Mouse (Mus musculus): ENCODE data around the gene Arhgef33. TPM values are rescaled to one million over a fixed set of nuclear protein-coding genes. Genes with fewer than 3 reads are reported as not detected.
A peak's percentile ranks its signal among the peaks of the same experiment; 100 is the strongest.
"Not testable (repeated sequence)": the region's sequence is repeated elsewhere in the genome, so short reads cannot be mapped to it uniquely, and the experiment has no call there.

Arhgef33 gene
- polyA plus RNA-seq (2015; fragmentation: Nextera tagmentation; extraction: Ambion mirVana) = 0.23 and 0.32 TPM in 2 replicates

GRCm38 (mm10) chr17:80307251-80307650 lies at the start of gene Arhgef33:
TSS of gene Arhgef33 (plus strand) at chr17:80307407.
- Histone ChIP-seq H3K36me3 (ENCODE audit: control insufficient read depth, insufficient read depth) (no peaks in the 10 kb centered on the region), H3K27ac (ENCODE audit: low read length) (no peak within 1 kb of the TSS), H3K9me3 (replicated peaks; ENCODE audit: control insufficient read depth, low read length) (no peaks in the 10 kb centered on the region), H3K4me3 (ENCODE audit: low read depth, low read length) (no peak within 1 kb of the TSS), H3K4me1 (ENCODE audit: control insufficient read depth, low read depth, low read length) (no peaks in the 10 kb centered on the region), H3K4me2 (ENCODE audit: low read depth, low read length) (no peak within 1 kb of the TSS), H3K9ac (ENCODE audit: low read depth, low read length) (no peak within 1 kb of the TSS), H3K27me3 (ENCODE audit: control insufficient read depth, insufficient read depth, low read depth, low read length) (no peaks in the 10 kb centered on the region)
- 32% methylated on average over 1 of the region's 1 CpGs for WGBS (ENCODE audit: insufficient replicate concordance)
- no peak for ATAC-seq (ENCODE audit: low read depth)

DNA sequence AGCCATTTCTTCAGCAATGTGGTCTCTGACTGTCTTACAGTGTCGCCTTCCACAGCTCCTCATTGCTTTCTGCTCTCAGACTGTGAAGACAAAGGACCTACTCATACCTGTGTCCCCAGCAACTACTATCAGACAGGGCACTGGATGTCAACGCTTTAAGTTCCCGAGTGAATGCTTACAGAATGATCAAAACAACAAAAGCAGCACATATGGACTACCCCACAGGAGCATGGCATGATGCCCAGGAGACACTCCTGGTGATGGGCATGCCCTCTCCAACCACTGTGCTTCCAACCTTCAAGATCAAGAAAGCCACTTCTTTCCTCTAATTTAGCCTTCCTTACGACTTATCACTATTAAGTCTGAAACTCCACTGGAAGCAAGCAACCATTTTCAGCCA lies 40.1 kb upstream of the Arhgef33 start:
- H3K4me1 ChIP-seq (ENCODE audit: control insufficient read depth, low read depth, low read length) = no peaks in the 10 kb centered on the region
- no peak overlapping the region for H3K4me3 ChIP-seq (ENCODE audit: low read depth, low read length)
- H3K4me2 ChIP-seq (ENCODE audit: low read depth, low read length) = no peak overlapping the region
- ATAC-seq (ENCODE audit: low read depth) = no peak
- H3K27ac ChIP-seq (ENCODE audit: low read length) = no peak overlapping the region
- 76% methylated on average over 4 of the region's 4 CpGs for WGBS (ENCODE audit: insufficient replicate concordance)
- no peaks in the 10 kb centered on the region for H3K9me3 ChIP-seq (replicated peaks; ENCODE audit: control insufficient read depth, low read length)
- H3K9ac ChIP-seq (ENCODE audit: low read depth, low read length) = no peak overlapping the region
- peaks cover 6% of the 10 kb centered on the region; the same call in 1 of the 2 replicates for H3K36me3 ChIP-seq (ENCODE audit: control insufficient read depth, insufficient read depth)
- no peaks in the 10 kb centered on the region for H3K27me3 ChIP-seq (ENCODE audit: control insufficient read depth, insufficient read depth, low read depth, low read length)

- no peak overlapping the region for H3K27ac ChIP-seq (ENCODE audit: low read length)
- no peak overlapping the region for H3K4me3 ChIP-seq (ENCODE audit: low read depth, low read length)
- ATAC-seq (ENCODE audit: low read depth) = no peak
- 83% methylated on average over 3 of the region's 3 CpGs for WGBS (ENCODE audit: insufficient replicate concordance)
- H3K9me3 ChIP-seq (replicated peaks; ENCODE audit: control insufficient read depth, low read length) = no peaks in the 10 kb centered on the region
- H3K4me1 ChIP-seq (ENCODE audit: control insufficient read depth, low read depth, low read length) = no peaks in the 10 kb centered on the region
- no peak overlapping the region for H3K4me2 ChIP-seq (ENCODE audit: low read depth, low read length)
- H3K9ac ChIP-seq (ENCODE audit: low read depth, low read length) = no peak overlapping the region
- no peaks in the 10 kb centered on the region for H3K27me3 ChIP-seq (ENCODE audit: control insufficient read depth, insufficient read depth, low read depth, low read length)
- H3K36me3 ChIP-seq (ENCODE audit: control insufficient read depth, insufficient read depth) = peaks cover 6% of the 10 kb centered on the region; the same call in 1 of the 2 replicates
These were observed 39.1 kb upstream of the Arhgef33 start for GRCm38 (mm10) chr17:80268151-80268550.

DNA sequence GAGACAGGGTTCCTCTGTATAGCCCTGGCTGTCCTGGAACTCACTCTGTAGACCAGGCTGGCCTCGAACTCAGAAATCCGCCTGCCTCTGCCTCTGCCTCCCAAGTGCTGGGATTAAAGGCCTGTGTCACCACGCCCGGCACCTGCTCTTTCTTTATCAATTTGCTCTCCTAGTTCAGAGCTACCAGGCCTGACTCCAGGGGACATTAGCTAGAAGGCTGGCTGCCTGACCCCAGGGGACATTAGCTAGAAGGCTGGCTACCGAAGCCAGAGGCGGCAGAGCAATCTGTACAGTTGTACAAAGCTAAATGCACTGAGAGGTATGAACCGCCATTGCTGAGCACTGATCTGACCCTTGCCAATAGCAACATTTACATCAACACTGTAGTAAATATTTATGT lies 36.6 kb upstream of the Arhgef33 start:
- WGBS (ENCODE audit: insufficient replicate concordance) = 84% methylated on average over 7 of the region's 7 CpGs
- ATAC-seq (ENCODE audit: low read depth) = not testable (repeated sequence)

GRCm38 (mm10) chr17:80278255-80278654 lies 29.0 kb upstream of the Arhgef33 start:
- no peak overlapping the region for H3K4me2 ChIP-seq (ENCODE audit: low read depth, low read length)
- 64% methylated on average over 4 of the region's 4 CpGs for WGBS (ENCODE audit: insufficient replicate concordance)
- no peaks in the 10 kb centered on the region for H3K27me3 ChIP-seq (ENCODE audit: control insufficient read depth, insufficient read depth, low read depth, low read length)
- H3K27ac ChIP-seq (ENCODE audit: low read length) = no peak overlapping the region
- H3K4me1 ChIP-seq (ENCODE audit: control insufficient read depth, low read depth, low read length) = no peaks in the 10 kb centered on the region
- peak; percentile 56 for ATAC-seq (ENCODE audit: low read depth)
- no peak overlapping the region for H3K4me3 ChIP-seq (ENCODE audit: low read depth, low read length)
- H3K36me3 ChIP-seq (ENCODE audit: control insufficient read depth, insufficient read depth) = no peaks in the 10 kb centered on the region; the same call in 1 of the 2 replicates
- no peaks in the 10 kb centered on the region for H3K9me3 ChIP-seq (replicated peaks; ENCODE audit: control insufficient read depth, low read length)
- H3K9ac ChIP-seq (ENCODE audit: low read depth, low read length) = no peak overlapping the region

More for the DNA sequence above, 36.6 kb upstream of the Arhgef33 start:
- not testable (repeated sequence) for H3K4me2 ChIP-seq (ENCODE audit: low read depth, low read length); H3K4me3 ChIP-seq (ENCODE audit: low read depth, low read length); H3K27me3 ChIP-seq (ENCODE audit: control insufficient read depth, insufficient read depth, low read depth, low read length); H3K9me3 ChIP-seq (replicated peaks; ENCODE audit: control insufficient read depth, low read length); H3K36me3 ChIP-seq (ENCODE audit: control insufficient read depth, insufficient read depth); H3K27ac ChIP-seq (ENCODE audit: low read length); H3K4me1 ChIP-seq (ENCODE audit: control insufficient read depth, low read depth, low read length); H3K9ac ChIP-seq (ENCODE audit: low read depth, low read length)

DNA sequence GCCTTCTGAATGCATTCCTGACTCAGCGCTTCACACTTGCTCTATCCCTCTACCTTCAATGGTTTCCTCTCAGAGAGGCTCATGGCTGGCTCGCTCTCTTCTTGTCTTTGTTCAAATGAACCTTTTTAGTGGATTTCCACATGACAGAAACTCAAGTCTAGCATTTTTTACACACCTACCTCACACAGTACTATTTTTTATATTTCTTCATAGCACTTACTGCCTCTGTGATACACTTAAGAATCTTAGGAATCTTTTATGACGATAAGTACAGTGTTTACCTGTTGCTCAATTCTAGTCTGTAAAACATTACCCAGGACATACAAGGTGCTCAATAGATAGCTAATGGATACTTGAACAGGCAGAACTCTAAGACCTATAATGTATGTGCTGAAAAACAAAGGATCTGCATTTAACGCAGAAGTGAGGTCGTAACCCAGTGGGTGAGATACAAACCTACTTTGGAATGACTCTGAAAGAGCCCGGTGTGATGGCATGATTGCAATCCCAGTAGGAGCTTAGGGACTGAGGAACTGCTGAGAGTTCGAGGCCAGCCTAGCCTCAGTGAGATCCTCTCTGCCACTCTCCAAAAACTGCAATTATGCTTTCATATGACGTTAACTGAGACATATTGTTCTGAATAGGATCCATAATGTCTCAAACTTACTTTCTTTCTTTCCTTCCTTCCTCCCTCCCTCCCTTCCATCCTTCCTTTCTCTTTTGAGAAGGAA lies 27.7 kb upstream of the Arhgef33 start:
- 75% methylated on average over 8 of the region's 8 CpGs for WGBS (ENCODE audit: insufficient replicate concordance)
- Histone ChIP-seq H3K4me1 (ENCODE audit: control insufficient read depth, low read depth, low read length) (no peaks in the 10 kb centered on the region), H3K36me3 (ENCODE audit: control insufficient read depth, insufficient read depth) (no peaks in the 10 kb centered on the region), H3K27me3 (ENCODE audit: control insufficient read depth, insufficient read depth, low read depth, low read length) (no peaks in the 10 kb centered on the region), H3K9me3 (replicated peaks; ENCODE audit: control insufficient read depth, low read length) (no peaks in the 10 kb centered on the region), H3K4me3 (ENCODE audit: low read depth, low read length) (no peak overlapping the region), H3K9ac (ENCODE audit: low read depth, low read length) (no peak overlapping the region), H3K27ac (ENCODE audit: low read length) (peak overlapping the region; percentile 36), H3K4me2 (ENCODE audit: low read depth, low read length) (no peak overlapping the region)
- ATAC-seq (ENCODE audit: low read depth) = peak; percentile 47

DNA sequence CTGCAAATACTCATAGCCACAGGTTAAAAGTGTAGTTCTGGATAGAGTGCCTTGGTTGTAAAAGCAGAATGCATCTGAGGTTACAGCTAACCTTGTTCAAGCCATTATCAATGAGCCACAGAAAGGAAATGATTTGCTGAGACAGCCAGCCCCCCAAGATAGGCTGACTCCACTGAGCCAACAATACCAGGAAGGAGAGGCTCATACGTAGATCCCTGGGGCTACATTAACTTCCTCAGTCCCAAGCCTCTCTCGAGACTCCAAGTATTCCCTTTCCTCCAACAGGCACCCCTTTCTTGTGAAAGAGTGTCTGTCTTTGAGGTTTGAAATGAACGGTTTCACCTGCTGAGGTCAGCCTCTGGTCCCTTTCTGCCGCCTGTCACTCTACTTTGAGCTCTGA lies 22.8 kb upstream of the Arhgef33 start:
- H3K4me3 ChIP-seq (ENCODE audit: low read depth, low read length) = no peak overlapping the region
- H3K4me2 ChIP-seq (ENCODE audit: low read depth, low read length) = no peak overlapping the region
- H3K4me1 ChIP-seq (ENCODE audit: control insufficient read depth, low read depth, low read length) = peaks cover 15% of the 10 kb centered on the region
- H3K36me3 ChIP-seq (ENCODE audit: control insufficient read depth, insufficient read depth) = no peaks in the 10 kb centered on the region
- no peak overlapping the region for H3K9ac ChIP-seq (ENCODE audit: low read depth, low read length)
- no peaks in the 10 kb centered on the region for H3K9me3 ChIP-seq (replicated peaks; ENCODE audit: control insufficient read depth, low read length)
- WGBS (ENCODE audit: insufficient replicate concordance) = 37% methylated on average over 4 of the region's 4 CpGs
- H3K27ac ChIP-seq (ENCODE audit: low read length) = no peak overlapping the region
- H3K27me3 ChIP-seq (ENCODE audit: control insufficient read depth, insufficient read depth, low read depth, low read length) = no peaks in the 10 kb centered on the region
- ATAC-seq (ENCODE audit: low read depth) = 0 out of 2 replicates have a peak, but pooled peaks have one; percentile 13

DNA sequence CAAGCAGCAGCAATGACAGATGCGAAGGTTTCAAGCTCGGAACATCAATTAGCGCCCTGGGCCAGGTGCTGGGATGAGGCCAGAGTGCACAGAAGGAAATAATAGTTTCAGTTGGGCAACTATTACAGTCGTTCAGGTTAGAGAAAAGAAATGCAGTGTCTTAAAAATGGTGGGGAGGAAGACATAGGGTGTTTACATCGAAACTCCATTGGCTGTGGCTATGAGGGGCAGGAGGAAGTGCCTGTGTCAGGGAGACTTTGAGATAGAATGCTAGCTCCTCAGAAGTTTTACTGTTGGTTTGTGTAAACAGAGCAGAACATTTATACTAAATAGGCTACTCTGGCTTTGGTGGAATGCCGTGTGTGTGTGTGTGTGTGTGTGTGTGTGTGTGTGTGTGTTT lies 19.2 kb upstream of the Arhgef33 start:
- H3K4me1 ChIP-seq (ENCODE audit: control insufficient read depth, low read depth, low read length) = peaks cover 17% of the 10 kb centered on the region
- no peak overlapping the region for H3K9ac ChIP-seq (ENCODE audit: low read depth, low read length)
- no peaks in the 10 kb centered on the region for H3K9me3 ChIP-seq (replicated peaks; ENCODE audit: control insufficient read depth, low read length)
- H3K4me2 ChIP-seq (ENCODE audit: low read depth, low read length) = no peak overlapping the region
- H3K27me3 ChIP-seq (ENCODE audit: control insufficient read depth, insufficient read depth, low read depth, low read length) = no peaks in the 10 kb centered on the region
- H3K36me3 ChIP-seq (ENCODE audit: control insufficient read depth, insufficient read depth) = no peaks in the 10 kb centered on the region
- no peak overlapping the region for H3K4me3 ChIP-seq (ENCODE audit: low read depth, low read length)
- 64% methylated on average over 6 of the region's 6 CpGs for WGBS (ENCODE audit: insufficient replicate concordance)
- no peak overlapping the region for H3K27ac ChIP-seq (ENCODE audit: low read length)
- no peak for ATAC-seq (ENCODE audit: low read depth)

DNA sequence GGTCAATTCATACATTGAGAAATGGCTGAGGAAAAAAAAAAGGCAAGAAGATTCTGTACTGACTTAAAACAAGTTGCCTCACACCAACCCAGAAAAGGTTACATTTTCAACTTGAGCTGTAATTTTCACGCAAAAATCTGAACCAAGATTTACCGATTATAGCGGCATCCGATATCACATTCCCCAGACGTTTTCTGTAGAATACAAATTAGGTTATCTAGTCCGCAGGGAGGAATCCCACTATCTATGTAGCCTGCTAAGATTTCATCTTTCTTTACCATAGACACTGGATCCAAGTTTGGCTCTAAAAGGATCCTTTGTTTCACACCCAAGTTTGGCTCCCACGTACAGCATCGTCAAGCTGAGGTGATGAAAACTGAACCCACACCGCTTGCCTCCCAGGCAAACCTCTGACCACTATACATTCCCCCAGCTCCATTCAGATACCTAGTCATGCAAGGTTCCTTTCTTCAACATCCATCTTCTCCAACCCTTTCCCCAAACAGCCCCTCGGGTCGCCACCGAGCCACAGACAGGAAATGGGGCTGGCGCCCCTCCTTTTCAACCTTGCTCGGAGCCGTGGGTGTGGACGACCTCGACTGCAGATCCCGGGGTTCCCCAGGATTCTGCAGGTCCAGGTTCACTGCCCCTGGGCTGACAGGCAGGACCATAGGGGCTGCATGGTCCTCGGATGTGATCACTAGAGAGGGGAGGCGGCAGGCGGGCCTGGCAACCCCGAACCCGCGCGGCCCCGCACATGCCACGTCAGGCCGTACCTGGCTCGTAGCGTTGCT lies 17.7 kb upstream of the Arhgef33 start:
- Histone ChIP-seq H3K4me1 (ENCODE audit: control insufficient read depth, low read depth, low read length) (peaks cover 17% of the 10 kb centered on the region), H3K9me3 (replicated peaks; ENCODE audit: control insufficient read depth, low read length) (no peaks in the 10 kb centered on the region), H3K4me2 (ENCODE audit: low read depth, low read length) (peak overlapping the region; percentile 94), H3K4me3 (ENCODE audit: low read depth, low read length) (peak overlapping the region; percentile 80), H3K27me3 (ENCODE audit: control insufficient read depth, insufficient read depth, low read depth, low read length) (no peaks in the 10 kb centered on the region), H3K9ac (ENCODE audit: low read depth, low read length) (peak overlapping the region; percentile 78), H3K36me3 (ENCODE audit: control insufficient read depth, insufficient read depth) (no peaks in the 10 kb centered on the region), H3K27ac (ENCODE audit: low read length) (peak overlapping the region; percentile 71)
- no peak; the same call in 1 of the 2 replicates for ATAC-seq (ENCODE audit: low read depth)
- WGBS (ENCODE audit: insufficient replicate concordance) = under 1% methylated on average over 30 of the region's 30 CpGs
